Mouse (Mus musculus): Measurements from ENCODE around the gene Zcchc18.
"Not testable (repeated sequence)": the region's sequence is repeated elsewhere in the genome, so short reads cannot be mapped to it uniquely, and the experiment has no call there.

Gene Zcchc18

GRCm38 (mm10) chrX:136992978-136993547 is at the start of gene Zcchc18:
Zcchc18 (plus strand) TSS chrX:136993155.
- peak; percentile 84 for DNase-seq (ENCODE audit: low spot score in 2 of 2)

- peak; percentile 82 to 85 for DNase-seq (ENCODE audit: low spot score in 2 of 2)
Observed at GRCm38 (mm10) chrX:136957583-136958279, 35.2 kb upstream of the Zcchc18 start.

- not testable (repeated sequence) for DNase-seq (ENCODE audit: low spot score in 2 of 2)
Observed at GRCm38 (mm10) chrX:136958300-136958699, 34.7 kb upstream of the Zcchc18 start.

- DNase-seq (ENCODE audit: low spot score in 2 of 2), result peak in 1 of 2 experiments; percentile 7
Observed at GRCm38 (mm10) chrX:136959688-136960087, 33.3 kb upstream of the Zcchc18 start.

GRCm38 (mm10) chrX:136975397-136975796 is 17.6 kb upstream of the Zcchc18 start, which contains the start of gene Tmsb15b2:
Tmsb15b2 (minus strand) TSS chrX:136975497.
- DNase-seq (ENCODE audit: low spot score in 2 of 2), result not testable (repeated sequence)

- DNase-seq (ENCODE audit: low spot score in 2 of 2), result peak; percentile 44 to 82
Observed at GRCm38 (mm10) chrX:136976424-136977084, 16.4 kb upstream of the Zcchc18 start, which contains the start of the genes Tmsb15l and Tmsb15b1. Tmsb15l (minus strand) TSS chrX:136976869. Tmsb15b1 (minus strand) TSS chrX:136976874.

- no peak for DNase-seq (ENCODE audit: low spot score in 2 of 2)
Observed at GRCm38 (mm10) chrX:136978616-136979015, 14.3 kb upstream of the Zcchc18 start.

GRCm38 (mm10) chrX:136986039-136986438 is 6.9 kb upstream of the Zcchc18 start:
- DNase-seq (ENCODE audit: low spot score in 2 of 2), result no peak

GRCm38 (mm10) chrX:136991274-136991673 is 1.7 kb upstream of the Zcchc18 start:
- no peak for DNase-seq (ENCODE audit: low spot score in 2 of 2)

- DNase-seq (ENCODE audit: low spot score in 2 of 2), result no peak
Observed at GRCm38 (mm10) chrX:136992191-136992965, 577 bp upstream of the Zcchc18 start.

GRCm38 (mm10) chrX:136993641-136994040 is 686 bp downstream of the Zcchc18 start:
- no peak for DNase-seq (ENCODE audit: low spot score in 2 of 2)

GRCm38 (mm10) chrX:136996256-136996655 is 3.3 kb downstream of the Zcchc18 start:
- no peak for DNase-seq (ENCODE audit: low spot score in 2 of 2)

- DNase-seq (ENCODE audit: low spot score in 2 of 2), result no peak
Observed at GRCm38 (mm10) chrX:137015099-137015709, 22.2 kb downstream of the Zcchc18 start.

- no peak for DNase-seq (ENCODE audit: low spot score in 2 of 2)
Observed at GRCm38 (mm10) chrX:137017668-137018067, 24.7 kb downstream of the Zcchc18 start.

GRCm38 (mm10) chrX:137019310-137019709 is 26.4 kb downstream of the Zcchc18 start:
- DNase-seq (ENCODE audit: low spot score in 2 of 2), result no peak

GRCm38 (mm10) chrX:137030916-137031315 is 38.0 kb downstream of the Zcchc18 start:
- DNase-seq (ENCODE audit: low spot score in 2 of 2), result no peak

- no peak for DNase-seq (ENCODE audit: low spot score in 2 of 2)
Observed at GRCm38 (mm10) chrX:137031726-137032125, 38.8 kb downstream of the Zcchc18 start.

- no peak for DNase-seq (ENCODE audit: low spot score in 2 of 2)
Observed at GRCm38 (mm10) chrX:137034322-137034721, 41.4 kb downstream of the Zcchc18 start.

GRCm38 (mm10) chrX:137037470-137037999 is 44.6 kb downstream of the Zcchc18 start:
- no peak for DNase-seq (ENCODE audit: low spot score in 2 of 2)

GRCm38 (mm10) chrX:137038000-137038483 is 45.1 kb downstream of the Zcchc18 start, which contains the start of gene Slc25a53:
Slc25a53 (minus strand) TSS chrX:137038302.
- DNase-seq (ENCODE audit: low spot score in 2 of 2), result peak; percentile 68 to 70

- no peak for DNase-seq (ENCODE audit: low spot score in 2 of 2)
Observed at GRCm38 (mm10) chrX:137038502-137038901, 45.5 kb downstream of the Zcchc18 start.

Measured in right cerebral cortex, postnatal 36 days (tissue).